Mouse (Mus musculus): ENCODE data around the gene Pyy. TPM values are rescaled to one million over a fixed set of nuclear protein-coding genes. Genes with fewer than 3 reads are reported as not detected.

Pyy gene
- total and polyA plus RNA-seq, 3 experiments: not detected

DNA sequence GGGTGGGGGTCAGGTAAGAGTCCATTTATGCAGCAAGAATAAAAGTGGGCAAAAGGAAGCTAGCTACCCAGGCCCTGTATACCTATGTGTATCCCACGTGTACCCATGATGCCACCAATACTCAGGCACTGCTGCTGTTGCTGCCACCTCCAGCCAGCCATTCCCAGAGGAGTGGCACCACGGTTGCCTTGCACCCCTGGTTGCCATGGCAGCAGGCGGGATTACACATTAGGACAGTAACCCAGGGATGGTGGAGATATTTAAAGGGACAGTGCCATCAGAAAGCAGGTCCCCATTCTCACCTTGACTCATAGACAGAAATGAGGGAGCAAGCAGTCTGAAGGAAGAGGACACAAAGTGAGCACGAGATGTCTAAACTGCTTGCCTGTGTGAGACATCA lies 24.4 kb downstream of the Pyy start:
- Histone ChIP-seq H3K27ac (ENCODE audit: insufficient read depth, low read depth) (no peak overlapping the region), H3K79me2 (replicated peaks; ENCODE audit: control insufficient read depth, extremely low read depth, insufficient read depth, poor library complexity, severe bottlenecking) (no peaks in the 10 kb centered on the region), H3K4me1 (ENCODE audit: control insufficient read depth in 1 of 2, insufficient read depth in 2 of 2) (peaks cover 3 to 18% of the 10 kb centered on the region in 2 experiments; a peak in 3 of 4 replicates), H3K4me2 (ENCODE audit: insufficient read depth, low read depth, poor library complexity, severe bottlenecking) (no peak overlapping the region), H3K4me3 (replicated peaks in 1 of 3; ENCODE audit: low read depth in 2 of 3, low read length in 2 of 3, poor library complexity in 1 of 3) (no peak overlapping the region), H3K9ac (ENCODE audit: insufficient read depth, low read depth) (no peak overlapping the region), H3K27me3 (replicated peaks) (peaks cover 65% of the 10 kb centered on the region), H3K36me3 (replicated peaks in 1 of 2; ENCODE audit: control insufficient read depth in 1 of 2, insufficient read depth in 1 of 2, low read length in 1 of 2) (no peaks in the 10 kb centered on the region), H3K9me3 (replicated peaks; ENCODE audit: low read length) (peaks cover 18% of the 10 kb centered on the region)
- TF ChIP-seq TBP (conservative IDR thresholded peaks at IDR 0.05; ENCODE audit: low read depth, low read length) (no peak), POLR2A (IDR thresholded peaks at IDR 0.05; ENCODE audit: low read depth, low read length) (no peak), NRF1 (IDR thresholded peaks at IDR 0.05; ENCODE audit: low read depth, low read length) (no peak), ELF1 (IDR thresholded peaks at IDR 0.05; ENCODE audit: low read depth, low read length) (no peak), MEF2A (IDR thresholded peaks at IDR 0.05; ENCODE audit: borderline replicate concordance, low read depth, low read length) (no peak), KAT2A (IDR thresholded peaks at IDR 0.05; ENCODE audit: insufficient replicate concordance, low read length) (no peak), SMC3 (IDR thresholded peaks at IDR 0.05; ENCODE audit: low read depth, low read length) (no peak), USF1 (IDR thresholded peaks at IDR 0.05; ENCODE audit: low read depth, low read length) (no peak), E2F4 (IDR thresholded peaks at IDR 0.05; ENCODE audit: insufficient replicate concordance, low read depth, low read length) (no peak), MAFK (IDR thresholded peaks at IDR 0.05; ENCODE audit: insufficient replicate concordance, low read length) (no peak), TCF12 (IDR thresholded peaks at IDR 0.05; ENCODE audit: low read depth, low read length) (no peak), RAD21 (IDR thresholded peaks at IDR 0.05; ENCODE audit: low read depth, low read length) (no peak), USF2 (conservative IDR thresholded peaks at IDR 0.05; ENCODE audit: low read depth, low read length) (no peak), CTCF (conservative IDR thresholded peaks at IDR 0.05 in 1 of 2, IDR thresholded peaks at IDR 0.05 in 1 of 2; ENCODE audit: low read depth in 2 of 2, low read length in 2 of 2) (no peak), PAX5 (IDR thresholded peaks at IDR 0.05; ENCODE audit: low read length) (no peak), ZKSCAN1 (IDR thresholded peaks at IDR 0.05; ENCODE audit: borderline replicate concordance, low read depth, low read length) (no peak)
- no peak for DNase-seq (ENCODE audit: extremely low read depth)
- in situ Hi-C loops (cut with MboI; ENCODE audit: low pct_ligation_motif_present, low pct_unique_long_range_greater_than_20kb, low sequenced_read_pairs) (no loop called here), dilution Hi-C loops (cut with MboI; ENCODE audit: extremely low pct_ligation_motif_present, extremely low pct_unique_long_range_greater_than_20kb, low sequenced_read_pairs) (no loop called here)

- H3K4me2 ChIP-seq (ENCODE audit: insufficient read depth, low read depth, poor library complexity, severe bottlenecking): no peak overlapping the region
- no peak for DNase-seq (ENCODE audit: extremely low read depth)
- no peak overlapping the region for H3K9ac ChIP-seq (ENCODE audit: insufficient read depth, low read depth)
- no peak overlapping the region for H3K4me3 ChIP-seq (replicated peaks in 1 of 3; ENCODE audit: low read depth in 2 of 3, low read length in 2 of 3, poor library complexity in 1 of 3)
- H3K27ac ChIP-seq (ENCODE audit: insufficient read depth, low read depth): no peak overlapping the region
- in situ Hi-C loops (cut with MboI; ENCODE audit: low pct_ligation_motif_present, low pct_unique_long_range_greater_than_20kb, low sequenced_read_pairs) (no loop called here), dilution Hi-C loops (cut with MboI; ENCODE audit: extremely low pct_ligation_motif_present, extremely low pct_unique_long_range_greater_than_20kb, low sequenced_read_pairs) (no loop called here)
- no peaks in the 10 kb centered on the region for H3K36me3 ChIP-seq (replicated peaks in 1 of 2; ENCODE audit: control insufficient read depth in 1 of 2, insufficient read depth in 1 of 2, low read length in 1 of 2)
- H3K9me3 ChIP-seq (replicated peaks; ENCODE audit: low read length): peaks cover 18% of the 10 kb centered on the region
- TF ChIP-seq UBTF (IDR thresholded peaks at IDR 0.05; ENCODE audit: low read depth, low read length) (no peak), RCOR1 (conservative IDR thresholded peaks at IDR 0.05; ENCODE audit: low read depth, low read length) (no peak), EP300 (IDR thresholded peaks at IDR 0.05; ENCODE audit: low read length) (no peak), GABPA (IDR thresholded peaks at IDR 0.05; ENCODE audit: insufficient replicate concordance, low read depth, low read length) (no peak), MAX (IDR thresholded peaks at IDR 0.05; ENCODE audit: low read length) (no peak), ZC3H11A (IDR thresholded peaks at IDR 0.05; ENCODE audit: low read depth, low read length) (no peak), POLR2A (IDR thresholded peaks at IDR 0.05; ENCODE audit: low read depth, low read length) (no peak), MAFK (IDR thresholded peaks at IDR 0.05; ENCODE audit: insufficient replicate concordance, low read length) (no peak), TCF12 (IDR thresholded peaks at IDR 0.05; ENCODE audit: low read depth, low read length) (no peak), E2F4 (IDR thresholded peaks at IDR 0.05; ENCODE audit: insufficient replicate concordance, low read depth, low read length) (no peak), RAD21 (IDR thresholded peaks at IDR 0.05; ENCODE audit: low read depth, low read length) (no peak), SIN3A (IDR thresholded peaks at IDR 0.05; ENCODE audit: low read length) (no peak), JUND (conservative IDR thresholded peaks at IDR 0.05; ENCODE audit: low read depth, low read length) (no peak), SMC3 (IDR thresholded peaks at IDR 0.05; ENCODE audit: low read depth, low read length) (no peak), ELF1 (IDR thresholded peaks at IDR 0.05; ENCODE audit: low read depth, low read length) (no peak), KAT2A (IDR thresholded peaks at IDR 0.05; ENCODE audit: insufficient replicate concordance, low read length) (no peak)
- peaks cover 3 to 9% of the 10 kb centered on the region in 2 experiments; a peak in 3 of 4 replicates for H3K4me1 ChIP-seq (ENCODE audit: control insufficient read depth in 1 of 2, insufficient read depth in 2 of 2)
- H3K79me2 ChIP-seq (replicated peaks; ENCODE audit: control insufficient read depth, extremely low read depth, insufficient read depth, poor library complexity, severe bottlenecking): no peaks in the 10 kb centered on the region
- H3K27me3 ChIP-seq (replicated peaks): peaks cover 64% of the 10 kb centered on the region
Observed at GRCm38 (mm10) chr11:102082322-102082721, 25.3 kb downstream of the Pyy start.
